Mouse (Mus musculus) heart, adult 2 months (tissue): ENCODE measurements at regions not wholly inside any gene's neighbourhood (a gene's known extent, or its start where the extent isn't known, plus 50 kb on each side); places are given as distances from the start of the nearest gene placed in this dataset.

ENCODE experiments used
- CTCF ChIP-seq: fragments of 200-600 bp; IDR thresholded peaks from 2 replicates; pipeline ENCODE4 v1.8.1; 2022; ENCODE audit warnings: antibody characterized with exemption, mild to moderate bottlenecking, moderate library complexity
- EP300 ChIP-seq: fragments of 200-500 bp; IDR thresholded peaks from 2 replicates; pipeline ENCODE4 v1.6.1; 2011; ENCODE audit warnings: low read depth, low read length, control low read depth; ENCODE audit not compliant: insufficient read depth
- POLR2A ChIP-seq: fragments of 200-500 bp; IDR thresholded peaks from 2 replicates; pipeline ENCODE4 v1.6.1; 2011; ENCODE audit warnings: mild to moderate bottlenecking, low read depth, low read length, control low read depth; ENCODE audit not compliant: insufficient read depth

DNA sequence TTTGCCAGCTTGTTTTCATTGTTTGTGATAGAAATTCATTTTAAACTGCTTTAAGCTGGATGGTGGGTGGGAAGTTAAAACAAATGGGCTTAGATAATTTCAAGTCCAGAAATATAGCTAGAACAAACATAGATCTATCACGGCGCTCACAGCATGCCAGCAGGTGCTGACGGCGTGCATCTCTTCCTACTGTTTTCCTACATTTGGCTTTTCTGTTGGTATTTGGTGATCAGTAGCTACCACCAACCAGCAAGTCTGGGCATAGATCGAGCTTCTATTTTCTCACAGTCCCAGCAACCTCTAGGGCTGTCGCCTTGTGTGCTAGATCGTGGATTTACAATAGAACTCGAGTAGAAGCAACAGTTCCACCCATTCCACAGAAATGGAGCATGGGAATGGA, 290.9 kb upstream of the Zeb2 start:
- TF ChIP-seq CTCF (no peak), POLR2A (no peak), EP300 (no peak)
